Comparison of ENCODE assay signal across 9 mouse cellular contexts in genomic region chr13:60737632-60738324, GRCm38 (mm10). TPM values are rescaled to one million over a fixed set of nuclear protein-coding genes. Genes with fewer than 3 reads are reported as not detected.
DNase-seq lines count a peak whose midpoint lies in the region; ATAC-seq lines count a peak whose summit lies in the region.
"Had no signal": no experiment of that assay in that cellular context is flagged by ENCODE, and none has a peak within 500 bp of the region (broad histone marks: within the 10 kb centered on the region; RNA-seq: fewer than 3 reads in every experiment).

No protein-coding gene starts in this region.

- peak overlapping the region; percentile 57 for H3K4me2 ChIP-seq in limb, embryonic 13.5 days (replicated peaks)
- H3K4me2 ChIP-seq in midbrain, embryonic 13.5 days (replicated peaks) = no peak overlapping the region

- H3K4me3 ChIP-seq in limb, embryonic 13.5 days = peak overlapping the region; percentile 20
- no peak overlapping the region for H3K4me3 ChIP-seq in midbrain, embryonic 13.5 days (replicated peaks)

- ATAC-seq in limb, embryonic 13.5 days (ENCODE audit: low FRiP score, low read depth) = peak; percentile 88
- ATAC-seq in midbrain, embryonic 13.5 days = peak; percentile 62

- no peaks in the 10 kb centered on the region for H3K9me3 ChIP-seq in limb, embryonic 13.5 days
- no peaks in the 10 kb centered on the region for H3K9me3 ChIP-seq in midbrain, embryonic 13.5 days

- no peaks in the 10 kb centered on the region for H3K27me3 ChIP-seq in limb, embryonic 13.5 days
- H3K27me3 ChIP-seq in midbrain, embryonic 13.5 days = no peaks in the 10 kb centered on the region

- 0 out of 2 replicates have a peak overlapping the region, but pooled peaks have one; percentile 31 for H3K9ac ChIP-seq in limb, embryonic 13.5 days
- no peak overlapping the region for H3K9ac ChIP-seq in midbrain, embryonic 13.5 days (replicated peaks)

- peak; percentile 23 for DNase-seq in cerebellum, adult 11-12 months
- no peak for DNase-seq in cerebellum, postnatal 4 days (ENCODE audit: low spot score in 2 of 2)
- peak; percentile 70 for DNase-seq in c-Kit-positive CD71-positive TER-119-positive erythroid progenitor cells, embryonic 14.5 days (ENCODE audit: low spot score)
- peak; percentile 84 for DNase-seq in gastrocnemius, postnatal 25 days
- DNase-seq in induced T-regulatory cell, adult 2 months (ENCODE audit: low read depth) = peak; percentile 94
- DNase-seq in spleen, adult 18-20 months = peak; percentile 73 to 74

- 5% methylated on average over 9 of the region's 9 CpGs for WGBS in limb, embryonic 13.5 days
- WGBS in midbrain, embryonic 13.5 days = 22% methylated on average over 9 of the region's 9 CpGs

- H3K27ac ChIP-seq in limb, embryonic 13.5 days = peak overlapping the region; percentile 72; the same call in 1 of the 2 replicates
- H3K27ac ChIP-seq in midbrain, embryonic 13.5 days = no peak overlapping the region

- H3K4me1 ChIP-seq in limb, embryonic 13.5 days = peaks cover 21% of the 10 kb centered on the region
- peaks cover 19% of the 10 kb centered on the region for H3K4me1 ChIP-seq in midbrain, embryonic 13.5 days (replicated peaks)

- peaks cover 52% of the 10 kb centered on the region for H3K36me3 ChIP-seq in limb, embryonic 13.5 days
- H3K36me3 ChIP-seq in midbrain, embryonic 13.5 days = peaks cover 75% of the 10 kb centered on the region

RNA-seq across cellular contexts. Expression of gene BC051665, which starts 48.4 kb away (rescaled TPM):
- not detected for total RNA-seq in gastrocnemius, postnatal 25 days (2021)
- not detected in 2 replicates for polyA plus RNA-seq in limb, embryonic 13.5 days (2015; fragmentation: Nextera tagmentation; extraction: Ambion mirVana)
- not detected in 2 replicates for polyA plus RNA-seq in midbrain, embryonic 13.5 days (2015; fragmentation: Nextera tagmentation; extraction: Ambion mirVana)
- polyA plus RNA-seq: testis, adult 2 months had no signal

Comparison
In these comparisons a context has a peak if more than half of its experiments do, and no peak if none do; other contexts are left out.
1. DNase-seq: peak in cerebellum, adult 11-12 months (single experiment), c-Kit-positive CD71-positive TER-119-positive erythroid progenitor cells, embryonic 14.5 days (single experiment), gastrocnemius, postnatal 25 days (single experiment), induced T-regulatory cell, adult 2 months (single experiment) and spleen, adult 18-20 months (2 of 2); none in cerebellum, postnatal 4 days (0 of 2).